Mouse (Mus musculus) lung, adult 2 months (tissue): ENCODE results near the gene Prkar2a.

Experiments
- CTCF ChIP-seq: fragments of 200-500 bp; IDR thresholded peaks from 2 replicates; pipeline ENCODE4 v1.5.1; 2011; ENCODE audit warnings: mild to moderate bottlenecking, low read length, control low read depth; ENCODE audit not compliant: insufficient read depth
- POLR2A ChIP-seq: fragments of 200-500 bp; IDR thresholded peaks from 2 replicates; pipeline ENCODE4 v1.6.1; 2011; ENCODE audit warnings: low read depth, mild to moderate bottlenecking, control low read depth, low read length, borderline replicate concordance; ENCODE audit errors: extremely low read depth

GRCm38 (mm10) chr9:108782836-108783547, 93.9 kb downstream of the Prkar2a start:
- TF ChIP-seq CTCF (no peak), POLR2A (no peak)
